ENCODE assay signal across 12 mouse cellular contexts in genomic region chr15:12431684-12432083, GRCm38 (mm10).
DNase-seq lines count a peak whose midpoint lies in the region; ATAC-seq lines count a peak whose summit lies in the region.
"Had no signal": no experiment of that assay in that cellular context is flagged by ENCODE, and none has a peak within 500 bp of the region (broad histone marks: within the 10 kb centered on the region; RNA-seq: fewer than 3 reads in every experiment).

No protein-coding gene starts in this region.

- ATAC-seq in kidney, embryonic 15.5 days (replicated peaks; ENCODE audit: low FRiP score), result no peak
- peak; percentile 41 for ATAC-seq in intestine, embryonic 15.5 days
- ATAC-seq: activated CD4-positive, CD25-positive, alpha-beta regulatory T cell, adult 4 months had no signal

- H3K4me2 ChIP-seq in kidney, embryonic 15.5 days, result no peak overlapping the region
- H3K4me2 ChIP-seq in intestine, embryonic 15.5 days (replicated peaks), result no peak overlapping the region
- H3K4me2 ChIP-seq: heart, embryonic 13.5 days; stomach, embryonic 15.5 days had no signal

- no peaks in the 10 kb centered on the region for H3K27me3 ChIP-seq in kidney, embryonic 15.5 days
- H3K27me3 ChIP-seq in intestine, embryonic 15.5 days (replicated peaks), result no peaks in the 10 kb centered on the region
- H3K27me3 ChIP-seq: heart, embryonic 13.5 days; stomach, embryonic 15.5 days had no signal

- H3K9me3 ChIP-seq in kidney, embryonic 15.5 days (replicated peaks), result no peaks in the 10 kb centered on the region
- no peaks in the 10 kb centered on the region for H3K9me3 ChIP-seq in intestine, embryonic 15.5 days
- H3K9me3 ChIP-seq: heart, embryonic 13.5 days; stomach, embryonic 15.5 days had no signal

- H3K4me3 ChIP-seq in kidney, embryonic 15.5 days (replicated peaks), result no peak overlapping the region
- H3K4me3 ChIP-seq in intestine, embryonic 15.5 days (replicated peaks), result no peak overlapping the region
- H3K4me3 ChIP-seq: heart, embryonic 13.5 days; stomach, embryonic 15.5 days had no signal

- peaks cover 72% of the 10 kb centered on the region for H3K4me1 ChIP-seq in kidney, embryonic 15.5 days
- peaks cover 10% of the 10 kb centered on the region for H3K4me1 ChIP-seq in intestine, embryonic 15.5 days (replicated peaks)

- H3K9ac ChIP-seq in kidney, embryonic 15.5 days, result no peak overlapping the region
- H3K9ac ChIP-seq in intestine, embryonic 15.5 days, result no peak overlapping the region
- H3K9ac ChIP-seq: heart, embryonic 13.5 days; stomach, embryonic 15.5 days had no signal

- H3K36me3 ChIP-seq in kidney, embryonic 15.5 days, result peaks cover 5% of the 10 kb centered on the region; the same call in 1 of the 2 replicates
- no peaks in the 10 kb centered on the region for H3K36me3 ChIP-seq in intestine, embryonic 15.5 days
- H3K36me3 ChIP-seq: heart, embryonic 13.5 days; stomach, embryonic 15.5 days had no signal

- H3K27ac ChIP-seq in kidney, embryonic 15.5 days, result 0 out of 2 replicates have a peak overlapping the region, but pooled peaks have one; percentile 22
- H3K27ac ChIP-seq in intestine, embryonic 15.5 days, result no peak overlapping the region
- H3K27ac ChIP-seq: heart, embryonic 13.5 days; macrophage had no signal

- WGBS in kidney, embryonic 15.5 days, result 34% methylated on average over 7 of the region's 7 CpGs
- WGBS in intestine, embryonic 15.5 days, result 42% methylated on average over 7 of the region's 7 CpGs

- no peak for DNase-seq in kidney, postnatal 10 days
- DNase-seq in NIH3T3 (ENCODE audit: low read depth), result peak; percentile 43
- DNase-seq in adrenal gland, postnatal 14 days, result peak; percentile 65
- no peak for DNase-seq in embryo, embryonic 10 days (ENCODE audit: low spot score)
- DNase-seq in kidney, adult 18-20 months, result no peak
- DNase-seq: cerebellum, adult 2 months had no signal

Comparison
In these comparisons a context has a peak if more than half of its experiments do, and no peak if none do; other contexts are left out.
1. DNase-seq: peak in NIH3T3 (single experiment) and adrenal gland, postnatal 14 days (single experiment); none in kidney, postnatal 10 days (single experiment), embryo, embryonic 10 days (single experiment) and kidney, adult 18-20 months (single experiment).